Mouse (Mus musculus) heart, adult 2 months (tissue): ENCODE measurements around the gene B4galt1.

Source experiments
- CTCF ChIP-seq: fragments of 200-600 bp; IDR thresholded peaks from 2 replicates; pipeline ENCODE4 v1.8.1; 2022; ENCODE audit warnings: antibody characterized with exemption, mild to moderate bottlenecking, moderate library complexity
- POLR2A ChIP-seq: fragments of 200-500 bp; IDR thresholded peaks from 2 replicates; pipeline ENCODE4 v1.6.1; 2011; ENCODE audit warnings: mild to moderate bottlenecking, low read depth, low read length, control low read depth; ENCODE audit not compliant: insufficient read depth

DNA sequence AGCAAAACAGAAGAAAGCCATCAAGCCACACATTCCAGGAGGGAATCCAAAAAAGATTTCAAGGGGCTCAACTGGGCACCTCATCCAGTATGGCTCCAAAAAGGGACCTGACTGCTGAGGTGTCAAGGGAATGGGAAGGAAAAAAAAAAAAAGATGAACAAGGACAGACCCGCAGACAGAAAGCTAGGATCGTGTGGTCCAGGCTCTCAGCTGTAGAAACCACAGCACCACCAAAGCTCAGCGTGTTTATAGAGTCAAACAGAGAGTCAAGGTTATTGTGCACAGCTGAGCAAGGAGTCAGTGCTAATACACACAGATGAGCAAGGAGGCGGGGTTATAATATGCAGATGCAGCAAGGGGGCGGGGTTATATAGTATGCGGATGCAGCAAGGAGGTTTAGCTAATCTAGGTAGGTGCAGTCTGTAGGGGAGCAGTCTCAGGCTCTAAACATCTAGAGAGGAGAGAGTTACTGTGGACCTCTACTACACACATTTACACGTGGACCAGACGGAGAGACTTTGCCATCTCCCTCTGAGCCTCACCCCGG lies 68.1 kb downstream of the B4galt1 start:
- TF ChIP-seq CTCF (no peak), POLR2A (no peak)
